Mouse (Mus musculus): Measurements from ENCODE around the gene Pax4. TPM values are rescaled to one million over a fixed set of nuclear protein-coding genes. Genes with fewer than 3 reads are reported as not detected.

The Pax4 gene
- total RNA-seq (2014; rRNA removed) = not detected in 2 replicates
- polyA plus RNA-seq (2015; fragmentation: Nextera tagmentation; extraction: Ambion mirVana) = 0.37 TPM in 1 of 2 replicates, not detected in the other

DNA sequence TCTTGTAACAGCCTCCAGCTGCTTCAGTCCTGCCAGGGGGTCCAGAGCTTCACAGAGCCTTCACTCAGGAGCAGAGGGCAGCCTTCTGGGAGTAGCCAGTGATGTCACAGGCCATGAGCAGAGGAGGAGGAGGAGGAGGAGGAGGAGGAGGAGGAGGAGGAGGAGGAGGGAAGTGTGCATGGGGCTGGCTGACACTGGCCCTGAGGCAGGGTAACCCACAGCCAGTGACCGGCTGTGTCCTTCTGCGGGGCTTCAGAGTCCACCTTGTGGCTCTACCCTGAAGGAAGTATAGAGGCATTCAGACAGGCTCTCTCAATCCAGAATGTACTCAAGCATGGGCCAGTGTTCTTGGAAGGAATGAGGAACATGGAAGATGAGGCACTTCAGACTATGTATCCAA, at the start of gene Pax4:
TSS of gene Pax4 (minus strand) at position 101 of the 400 bp plus-strand sequence.
- ATAC-seq (ENCODE audit: low FRiP score) (no peak), DNase-seq (ENCODE audit: low spot score) (no peak)
- no peak for TF ChIP-seq CTCF (IDR thresholded peaks at IDR 0.05)
- WGBS = 93% methylated on average over 2 of the region's 2 CpGs
- peaks cover 29% of the 10 kb centered on the region for H3K27me3 ChIP-seq (ENCODE audit: insufficient read depth, low read length)
- H3K9ac ChIP-seq (replicated peaks; ENCODE audit: low read length, poor library complexity, severe bottlenecking) = no peak within 1 kb of the TSS
- H3K4me1 ChIP-seq (ENCODE audit: insufficient read depth, low read length) = no peaks in the 10 kb centered on the region
- H3K9me3 ChIP-seq (ENCODE audit: low read length) = no peaks in the 10 kb centered on the region
- no peak within 1 kb of the TSS for H3K27ac ChIP-seq (ENCODE audit: low read depth, low read length)
- H3K4me2 ChIP-seq (ENCODE audit: low read depth, low read length, poor library complexity, severe bottlenecking) = no peak within 1 kb of the TSS
- no peaks in the 10 kb centered on the region for H3K36me3 ChIP-seq (ENCODE audit: insufficient read depth, low read length)
- no peak within 1 kb of the TSS for H3K4me3 ChIP-seq (ENCODE audit: low read depth, low read length)

DNA sequence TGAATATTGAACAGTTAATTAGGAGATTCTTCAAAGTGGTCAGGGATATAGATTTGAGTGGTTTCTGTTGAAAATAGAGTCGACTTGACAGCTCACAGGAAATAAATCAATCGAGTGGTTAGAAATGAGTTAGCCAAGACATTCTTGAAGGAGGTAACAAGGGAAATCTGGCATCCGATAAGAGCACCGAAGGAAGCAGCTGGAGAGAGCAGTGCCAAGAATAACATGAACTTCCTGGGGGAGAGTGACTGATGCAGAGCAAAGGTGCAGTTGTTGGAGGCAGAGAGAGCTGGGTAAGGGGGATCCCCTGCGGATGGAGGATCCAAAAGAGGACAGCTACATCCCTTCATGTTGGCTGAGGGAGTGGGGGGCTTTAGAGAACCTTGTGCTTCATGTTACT, 48.7 kb upstream of the Pax4 start:
- WGBS = 66% methylated on average over 5 of the region's 5 CpGs
- Histone ChIP-seq H3K4me1 (ENCODE audit: insufficient read depth, low read length) (no peaks in the 10 kb centered on the region; the same call in 1 of the 2 replicates), H3K4me2 (ENCODE audit: low read depth, low read length, poor library complexity, severe bottlenecking) (no peak overlapping the region), H3K9me3 (ENCODE audit: low read length) (no peaks in the 10 kb centered on the region), H3K27ac (ENCODE audit: low read depth, low read length) (no peak overlapping the region), H3K36me3 (ENCODE audit: insufficient read depth, low read length) (no peaks in the 10 kb centered on the region), H3K9ac (replicated peaks; ENCODE audit: low read length, poor library complexity, severe bottlenecking) (no peak overlapping the region), H3K27me3 (ENCODE audit: insufficient read depth, low read length) (no peaks in the 10 kb centered on the region), H3K4me3 (ENCODE audit: low read depth, low read length) (no peak overlapping the region)
- no peak for TF ChIP-seq CTCF (IDR thresholded peaks at IDR 0.05)
- ATAC-seq (ENCODE audit: low FRiP score) (no peak), DNase-seq (ENCODE audit: low spot score) (no peak)

DNA sequence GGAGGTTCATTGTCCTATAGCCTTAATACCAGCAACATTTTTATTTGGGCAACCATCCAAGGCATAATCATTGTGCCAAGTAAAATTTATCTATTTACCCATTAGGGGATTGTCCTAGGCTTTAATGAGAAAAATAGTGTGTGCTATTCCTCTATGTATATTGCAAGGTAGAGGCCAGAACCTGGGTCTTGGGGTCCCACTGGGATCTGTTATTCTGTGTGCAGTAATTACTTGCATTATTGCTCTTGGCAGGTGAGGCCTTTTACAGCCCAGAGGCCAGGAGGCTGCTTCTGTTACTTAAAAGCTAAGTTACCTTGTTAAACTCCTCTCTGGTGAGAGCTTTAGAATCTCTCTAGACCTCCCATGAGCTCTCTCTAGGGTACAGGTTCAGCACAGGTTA, 42.0 kb upstream of the Pax4 start:
- Histone ChIP-seq H3K27me3 (ENCODE audit: insufficient read depth, low read length) (no peaks in the 10 kb centered on the region), H3K4me2 (ENCODE audit: low read depth, low read length, poor library complexity, severe bottlenecking) (no peak overlapping the region), H3K4me1 (ENCODE audit: insufficient read depth, low read length) (no peaks in the 10 kb centered on the region), H3K9me3 (ENCODE audit: low read length) (no peaks in the 10 kb centered on the region), H3K9ac (replicated peaks; ENCODE audit: low read length, poor library complexity, severe bottlenecking) (no peak overlapping the region), H3K27ac (ENCODE audit: low read depth, low read length) (no peak overlapping the region), H3K36me3 (ENCODE audit: insufficient read depth, low read length) (no peaks in the 10 kb centered on the region), H3K4me3 (ENCODE audit: low read depth, low read length) (no peak overlapping the region)
- DNase-seq (ENCODE audit: low spot score) (no peak), ATAC-seq (ENCODE audit: low FRiP score) (no peak)
- TF ChIP-seq CTCF (IDR thresholded peaks at IDR 0.05) = no peak

DNA sequence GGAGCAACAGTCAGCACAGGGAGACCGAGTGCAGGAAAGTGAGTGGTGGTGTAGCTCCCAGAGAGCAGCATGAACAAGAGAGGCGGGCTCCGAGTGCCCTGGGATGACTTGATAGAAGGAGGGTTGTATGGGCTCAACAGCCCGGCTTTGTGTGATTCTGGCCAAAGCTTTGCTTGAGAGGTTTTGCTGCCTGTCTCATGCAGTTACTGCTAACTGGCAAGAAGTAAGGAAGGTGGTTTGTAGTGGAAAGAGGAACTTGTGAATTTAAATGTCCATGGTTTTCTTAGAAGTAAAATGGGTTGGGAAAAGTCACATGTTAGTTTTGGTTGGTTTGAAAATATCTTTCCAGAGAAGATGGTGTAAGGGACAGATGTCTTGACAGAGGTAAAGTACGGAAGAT, 41.5 kb upstream of the Pax4 start:
- no peak overlapping the region for H3K9ac ChIP-seq (replicated peaks; ENCODE audit: low read length, poor library complexity, severe bottlenecking)
- H3K9me3 ChIP-seq (ENCODE audit: low read length) = no peaks in the 10 kb centered on the region
- 85% methylated on average over 5 of the region's 5 CpGs for WGBS

DNA sequence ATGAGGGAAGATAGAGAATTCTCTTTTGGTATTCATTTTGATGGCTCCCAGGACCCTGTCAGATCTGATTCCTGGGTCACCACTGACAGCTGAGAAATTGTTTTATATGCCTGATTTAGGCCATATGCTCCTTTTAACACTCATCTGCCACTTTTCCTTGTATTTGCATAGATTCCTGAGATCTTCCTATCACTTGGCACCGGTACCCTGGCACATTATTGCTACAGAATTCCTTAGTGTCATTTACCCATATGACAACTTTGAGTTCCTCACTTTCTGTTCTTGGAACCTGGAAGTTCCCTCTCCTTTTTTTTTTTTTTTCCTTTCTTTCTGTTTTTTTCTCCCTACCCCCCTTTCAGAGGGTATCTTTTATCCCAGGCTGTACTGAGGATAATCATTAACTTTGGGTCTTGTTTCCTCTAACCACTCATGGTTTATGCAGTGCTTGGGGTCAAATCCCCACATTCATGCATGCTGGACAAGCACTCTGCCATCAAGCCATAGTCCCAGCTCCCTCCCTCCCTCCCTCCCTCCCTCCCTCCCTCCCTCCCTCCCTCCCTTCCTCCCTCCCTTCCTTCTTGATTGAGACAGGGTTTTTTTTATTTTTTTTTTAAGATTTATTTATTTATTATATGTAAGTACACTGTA, 39.2 kb upstream of the Pax4 start:
- Histone ChIP-seq H3K4me3 (ENCODE audit: low read depth, low read length) (no peak overlapping the region), H3K9ac (replicated peaks; ENCODE audit: low read length, poor library complexity, severe bottlenecking) (no peak overlapping the region), H3K9me3 (ENCODE audit: low read length) (no peaks in the 10 kb centered on the region), H3K36me3 (ENCODE audit: insufficient read depth, low read length) (no peaks in the 10 kb centered on the region), H3K4me2 (ENCODE audit: low read depth, low read length, poor library complexity, severe bottlenecking) (no peak overlapping the region), H3K4me1 (ENCODE audit: insufficient read depth, low read length) (no peaks in the 10 kb centered on the region), H3K27ac (ENCODE audit: low read depth, low read length) (no peak overlapping the region), H3K27me3 (ENCODE audit: insufficient read depth, low read length) (no peaks in the 10 kb centered on the region)
- no peak for DNase-seq (ENCODE audit: low spot score)
- TF ChIP-seq CTCF (IDR thresholded peaks at IDR 0.05) = no peak
- 93% methylated on average over 1 of the region's 1 CpGs for WGBS
- no peak for ATAC-seq (ENCODE audit: low FRiP score)

More for the DNA sequence above, 41.5 kb upstream of the Pax4 start:
- no peak overlapping the region for H3K27ac ChIP-seq (ENCODE audit: low read depth, low read length)
- no peaks in the 10 kb centered on the region for H3K36me3 ChIP-seq (ENCODE audit: insufficient read depth, low read length)
- ATAC-seq (ENCODE audit: low FRiP score) (no peak), DNase-seq (ENCODE audit: low spot score) (no peak)
- H3K4me3 ChIP-seq (ENCODE audit: low read depth, low read length) = no peak overlapping the region
- H3K27me3 ChIP-seq (ENCODE audit: insufficient read depth, low read length) = no peaks in the 10 kb centered on the region
- no peak overlapping the region for H3K4me2 ChIP-seq (ENCODE audit: low read depth, low read length, poor library complexity, severe bottlenecking)
- no peak for TF ChIP-seq CTCF (IDR thresholded peaks at IDR 0.05)
- no peaks in the 10 kb centered on the region for H3K4me1 ChIP-seq (ENCODE audit: insufficient read depth, low read length)

DNA sequence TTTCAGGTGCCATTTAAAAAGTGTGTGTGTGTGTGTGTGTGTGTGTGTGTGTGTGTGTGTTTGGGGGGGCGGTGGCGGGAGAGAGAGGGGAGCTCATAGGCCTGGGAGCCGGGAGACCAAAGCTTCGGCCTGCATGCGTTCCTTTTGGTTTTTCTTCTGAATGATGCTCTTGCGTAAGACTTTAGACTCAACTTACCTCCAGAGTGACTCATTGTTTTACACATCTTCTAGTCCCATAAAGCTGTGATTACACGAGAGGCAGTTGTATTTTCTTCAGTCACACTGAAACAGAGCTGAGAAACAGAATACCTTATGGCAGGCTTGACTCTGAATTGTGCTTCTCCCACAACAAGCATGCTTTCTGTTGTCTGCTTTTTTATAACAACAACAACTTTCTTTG, 37.8 kb upstream of the Pax4 start:
- no peak for ATAC-seq (ENCODE audit: low FRiP score)
- 93% methylated on average over 7 of the region's 7 CpGs for WGBS
- H3K36me3 ChIP-seq (ENCODE audit: insufficient read depth, low read length) = no peaks in the 10 kb centered on the region
- no peak overlapping the region for H3K9ac ChIP-seq (replicated peaks; ENCODE audit: low read length, poor library complexity, severe bottlenecking)
- no peaks in the 10 kb centered on the region for H3K4me1 ChIP-seq (ENCODE audit: insufficient read depth, low read length)
- no peak overlapping the region for H3K4me2 ChIP-seq (ENCODE audit: low read depth, low read length, poor library complexity, severe bottlenecking)
- no peak for DNase-seq (ENCODE audit: low spot score)
- H3K4me3 ChIP-seq (ENCODE audit: low read depth, low read length) = no peak overlapping the region
- H3K27ac ChIP-seq (ENCODE audit: low read depth, low read length) = no peak overlapping the region
- no peaks in the 10 kb centered on the region for H3K9me3 ChIP-seq (ENCODE audit: low read length)
- H3K27me3 ChIP-seq (ENCODE audit: insufficient read depth, low read length) = no peaks in the 10 kb centered on the region
- TF ChIP-seq CTCF (IDR thresholded peaks at IDR 0.05) = no peak

Measured in midbrain, postnatal 0 days (tissue).